In genomic region chr17:46497956-46498355, GRCm38 (mm10) we compare ENCODE assay signal across 14 mouse cellular contexts. TPM values are rescaled to one million over a fixed set of nuclear protein-coding genes. Genes with fewer than 3 reads are reported as not detected.
A peak's percentile ranks its signal among the peaks of the same experiment; 100 is the strongest.
DNase-seq lines count a peak whose midpoint lies in the region; ATAC-seq and TF ChIP-seq lines count a peak whose summit lies in the region.
"Had no signal": no experiment of that assay in that cellular context is flagged by ENCODE, and none has a peak within 500 bp of the region (broad histone marks: within the 10 kb centered on the region; RNA-seq: fewer than 3 reads in every experiment).

No protein-coding gene starts in this region.

- H3K4me2 ChIP-seq in kidney, embryonic 14.5 days (replicated peaks; ENCODE audit: low read depth, low read length): no peak overlapping the region

- H3K36me3 ChIP-seq in kidney, embryonic 14.5 days (ENCODE audit: control insufficient read depth, insufficient read depth, low read length): peaks cover 12% of the 10 kb centered on the region; the same call in 1 of the 2 replicates
- H3K36me3 ChIP-seq in G1E (replicated peaks): peaks cover 53% of the 10 kb centered on the region

- DNase-seq in adrenal gland, adult 2 months: peak; percentile 13
- no peak for DNase-seq in adrenal gland, postnatal 25 days
- peak; percentile 49 to 63 for DNase-seq in kidney, postnatal 36 days
- peak; percentile 49 for DNase-seq in G1E (ENCODE audit: low spot score)
- DNase-seq in large intestine, adult 2 months (ENCODE audit: low read depth, low spot score): peak; percentile 39
- DNase-seq in layer of hippocampus, postnatal 25 days (ENCODE audit: extremely low spot score in 1 of 2, low spot score in 1 of 2): no peak

- peaks cover 6% of the 10 kb centered on the region; the same call in 1 of the 2 replicates for H3K4me1 ChIP-seq in kidney, embryonic 14.5 days (ENCODE audit: control insufficient read depth, insufficient read depth, low read length)
- H3K4me1 ChIP-seq in G1E (ENCODE audit: insufficient read depth, low read depth, low read length): peaks cover 33% of the 10 kb centered on the region

- 71% methylated on average over 8 of the region's 8 CpGs for WGBS in kidney, embryonic 14.5 days
- 24% methylated on average over 8 of the region's 8 CpGs for WGBS in large intestine, adult 2 months

- H3K4me3 ChIP-seq in kidney, embryonic 14.5 days (ENCODE audit: low read length): no peak overlapping the region
- peak overlapping the region; percentile 20; the same call in 1 of the 2 replicates for H3K4me3 ChIP-seq in G1E (ENCODE audit: low read depth, low read length)

- no peak for ATAC-seq in kidney, embryonic 14.5 days (ENCODE audit: low FRiP score, low TSS enrichment)
- no peak for ATAC-seq in G1E (ENCODE audit: extremely low read depth, insufficient number of reproducible peaks, low FRiP score, poor library complexity, severe bottlenecking)
- no peak for ATAC-seq in monocyte, adult 5-6 weeks (replicated peaks; ENCODE audit: insufficient number of reproducible peaks, low FRiP score, low TSS enrichment, poor library complexity, severe bottlenecking)

- H3K27ac ChIP-seq in kidney, embryonic 14.5 days (ENCODE audit: low read depth, low read length): no peak overlapping the region
- H3K27ac ChIP-seq: heart, embryonic 13.5 days; neural tube, embryonic 12.5 days had no signal

- TF ChIP-seq CTCF in G1E (IDR thresholded peaks at IDR 0.05; ENCODE audit: low read depth, low read length): no peak

- H3K9ac ChIP-seq in kidney, embryonic 14.5 days (ENCODE audit: low read depth, low read length): no peak overlapping the region
- H3K9ac ChIP-seq: neural tube, embryonic 12.5 days had no signal

- H3K9me3 ChIP-seq in kidney, embryonic 14.5 days (ENCODE audit: control insufficient read depth, low read length): no peaks in the 10 kb centered on the region
- no peaks in the 10 kb centered on the region for H3K9me3 ChIP-seq in G1E (replicated peaks)
- H3K9me3 ChIP-seq: heart, embryonic 13.5 days; neural tube, embryonic 12.5 days had no signal

- H3K27me3 ChIP-seq in kidney, embryonic 14.5 days (ENCODE audit: control insufficient read depth, insufficient read depth, low read length): no peaks in the 10 kb centered on the region
- H3K27me3 ChIP-seq in G1E (ENCODE audit: insufficient read depth, low read length): peaks cover 15% of the 10 kb centered on the region

RNA-seq across cellular contexts. Expression of gene Dnph1, which starts 1.4 kb away (rescaled TPM):
- 1 to 10 TPM; 3.7 to 6.1 TPM for total RNA-seq in adrenal gland, adult 2 months (2021)
- 3.6 and 3.7 TPM in 2 replicates for polyA plus RNA-seq in adrenal gland, adult 2 months (2012; rRNA removed)
- 5.3 and 8.4 TPM in 2 replicates for total RNA-seq in adrenal gland, postnatal 25 days (2021)
- polyA plus RNA-seq in kidney, embryonic 14.5 days (2014; fragmentation: Nextera tagmentation; extraction: Ambion mirVana): 67.9 and 71.2 TPM in 2 replicates
- 26.0 and 29.8 TPM in 2 replicates for total RNA-seq in G1E (2014; fragmentation: Nextera tagmentation)
- total RNA-seq in G1E (2017): 18.8 and 24.9 TPM in 2 replicates
- polyA plus RNA-seq in G1E (2012): 36.9 and 38.1 TPM in 2 replicates
- 7.1 and 8.1 TPM in 2 replicates for polyA plus RNA-seq in large intestine, adult 2 months (2012; rRNA removed)
- not detected in 3 replicates for total RNA-seq in monocyte, adult 5-6 weeks (2017)
- 1 to 10 TPM; 5.1 to 6.7 TPM for total RNA-seq in layer of hippocampus, postnatal 25 days (2021)

RNA-seq across cellular contexts. Expression of gene Ttbk1, which starts 10.5 kb away (rescaled TPM):
- total RNA-seq in adrenal gland, adult 2 months (2021): under 1 TPM; 0.52 to 0.69 TPM
- polyA plus RNA-seq in adrenal gland, adult 2 months (2012; rRNA removed): 0.53 and 0.70 TPM in 2 replicates
- total RNA-seq in adrenal gland, postnatal 25 days (2021): 0.52 and 0.55 TPM in 2 replicates
- polyA plus RNA-seq in kidney, embryonic 14.5 days (2014; fragmentation: Nextera tagmentation; extraction: Ambion mirVana): 0.04 and 0.11 TPM in 2 replicates
- total RNA-seq in G1E (2014; fragmentation: Nextera tagmentation): not detected in 2 replicates
- 0.11 and 0.52 TPM in 2 replicates for total RNA-seq in G1E (2017)
- 0.01 TPM in 1 of 2 replicates, not detected in the other for polyA plus RNA-seq in G1E (2012)
- polyA plus RNA-seq in large intestine, adult 2 months (2012; rRNA removed): 0.11 and 0.15 TPM in 2 replicates
- under 0.01 to 0.58 TPM (median 0.48 TPM) in 3 replicates for total RNA-seq in monocyte, adult 5-6 weeks (2017)
- 100 to 1,000 TPM; 112 to 124 TPM for total RNA-seq in layer of hippocampus, postnatal 25 days (2021)
- polyA plus RNA-seq: liver, embryonic 16.5 days had no signal

RNA-seq across cellular contexts. Expression of gene Cul9, which starts 48.2 kb away (rescaled TPM):
- 10 to 100 TPM; 20.0 to 23.1 TPM for total RNA-seq in adrenal gland, adult 2 months (2021)
- 42.3 and 48.0 TPM in 2 replicates for polyA plus RNA-seq in adrenal gland, adult 2 months (2012; rRNA removed)
- 21.1 and 32.5 TPM in 2 replicates for total RNA-seq in adrenal gland, postnatal 25 days (2021)
- 3.0 and 4.8 TPM in 2 replicates for polyA plus RNA-seq in kidney, embryonic 14.5 days (2014; fragmentation: Nextera tagmentation; extraction: Ambion mirVana)
- total RNA-seq in G1E (2014; fragmentation: Nextera tagmentation) (0.24 and 0.45 TPM in 2 replicates), G1E (2017) (0.76 and 0.81 TPM in 2 replicates)
- polyA plus RNA-seq in G1E (2012): 0.66 and 0.70 TPM in 2 replicates
- 4.1 and 6.1 TPM in 2 replicates for polyA plus RNA-seq in large intestine, adult 2 months (2012; rRNA removed)
- 4.4 to 7.6 TPM (median 4.9 TPM) in 3 replicates for total RNA-seq in monocyte, adult 5-6 weeks (2017)
- total RNA-seq in layer of hippocampus, postnatal 25 days (2021): 10 to 100 TPM; 51.1 to 57.4 TPM

RNA-seq across cellular contexts. Expression of gene Srf, which starts 58.0 kb away (rescaled TPM):
- total RNA-seq in adrenal gland, adult 2 months (2021): 10 to 100 TPM; 35.6 to 45.2 TPM
- polyA plus RNA-seq in adrenal gland, adult 2 months (2012; rRNA removed): 178 and 199 TPM in 2 replicates
- total RNA-seq in adrenal gland, postnatal 25 days (2021): 37.1 and 47.1 TPM in 2 replicates
- polyA plus RNA-seq in kidney, embryonic 14.5 days (2014; fragmentation: Nextera tagmentation; extraction: Ambion mirVana): 10.3 and 12.8 TPM in 2 replicates
- total RNA-seq in G1E (2014; fragmentation: Nextera tagmentation) (52.7 and 60.3 TPM in 2 replicates), G1E (2017) (18.4 and 22.7 TPM in 2 replicates)
- polyA plus RNA-seq in G1E (2012): 113 and 114 TPM in 2 replicates
- 120 and 129 TPM in 2 replicates for polyA plus RNA-seq in large intestine, adult 2 months (2012; rRNA removed)
- total RNA-seq in monocyte, adult 5-6 weeks (2017): 24.8 to 46.0 TPM (median 36.6 TPM) in 3 replicates
- total RNA-seq in layer of hippocampus, postnatal 25 days (2021): 10 to 100 TPM; 75.9 to 80.6 TPM

RNA-seq across cellular contexts. Expression of gene Slc22a7, which starts 59.7 kb away (rescaled TPM):
- total RNA-seq in adrenal gland, adult 2 months (2021): under 1 TPM in 1 of 2 experiments, not detected in 1; 0.37 TPM
- 0.06 TPM in 1 of 2 replicates, not detected in the other for polyA plus RNA-seq in adrenal gland, adult 2 months (2012; rRNA removed)
- not detected in 2 replicates for total RNA-seq in adrenal gland, postnatal 25 days (2021)
- not detected in 2 replicates for polyA plus RNA-seq in kidney, embryonic 14.5 days (2014; fragmentation: Nextera tagmentation; extraction: Ambion mirVana)
- total RNA-seq in G1E (2014; fragmentation: Nextera tagmentation) (not detected in 2 replicates), G1E (2017) (not detected in 2 replicates)
- not detected in 2 replicates for polyA plus RNA-seq in G1E (2012)
- not detected in 2 replicates for polyA plus RNA-seq in large intestine, adult 2 months (2012; rRNA removed)
- not detected in 3 replicates for total RNA-seq in monocyte, adult 5-6 weeks (2017)
- total RNA-seq in layer of hippocampus, postnatal 25 days (2021): under 1 TPM in 1 of 2 experiments, not detected in 1; 0.32 TPM
- total RNA-seq: gastrocnemius, adult 8-10 months; megakaryocyte-erythroid progenitor cell, adult 5-6 weeks had no signal
- polyA plus RNA-seq: heart, embryonic 13.5 days; intestine, embryonic 14.5 days; neural tube, embryonic 12.5 days had no signal

Comparison
In these comparisons a context has a peak if more than half of its experiments do, and no peak if none do; other contexts are left out.
1. DNase-seq: peak in adrenal gland, adult 2 months (single experiment), kidney, postnatal 36 days (2 of 2), G1E (single experiment) and large intestine, adult 2 months (single experiment); none in adrenal gland, postnatal 25 days (single experiment) and layer of hippocampus, postnatal 25 days (0 of 2).
2. RNA of gene Ttbk1, which starts 10.5 kb away (total RNA-seq): 112 to 124 TPM in layer of hippocampus, postnatal 25 days; 0.52 to 0.69 TPM in adrenal gland, adult 2 months, 0.52 to 0.55 TPM in adrenal gland, postnatal 25 days, under 0.01 to 0.58 TPM in monocyte, adult 5-6 weeks and 0.11 to 0.52 TPM in G1E; every median in the first group is over 10 times any median in the second.